Mouse (Mus musculus) layer of hippocampus, adult 11-12 months (tissue): Measurements from ENCODE around the gene Ajap1.

Source experiments
- DNase-seq: peaks from one replicate; pipeline ENCODE4 v3.0.0; 2022; ENCODE audit warnings: low spot score

The Ajap1 gene

DNA sequence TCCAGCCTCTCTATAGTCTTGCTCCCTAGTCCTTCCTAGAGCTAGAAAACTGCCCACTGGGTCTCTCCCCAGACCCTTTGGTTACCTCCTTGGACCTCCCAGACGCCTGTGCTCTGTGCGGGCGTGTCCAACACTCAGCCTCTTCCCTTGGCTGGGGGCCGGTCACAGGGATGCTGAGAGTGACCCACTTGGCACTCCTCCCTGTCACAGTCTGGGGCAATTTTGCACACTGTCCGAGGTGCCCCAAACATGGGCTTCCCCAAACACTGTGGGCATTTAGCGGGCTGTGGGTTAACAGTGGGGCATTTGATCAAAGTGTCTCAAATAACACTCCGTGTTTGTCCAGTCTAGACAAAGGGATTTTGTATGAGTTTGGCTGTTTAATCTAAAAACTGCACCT lies 29.1 kb downstream of the Ajap1 start:
- DNase-seq: no peak

DNA sequence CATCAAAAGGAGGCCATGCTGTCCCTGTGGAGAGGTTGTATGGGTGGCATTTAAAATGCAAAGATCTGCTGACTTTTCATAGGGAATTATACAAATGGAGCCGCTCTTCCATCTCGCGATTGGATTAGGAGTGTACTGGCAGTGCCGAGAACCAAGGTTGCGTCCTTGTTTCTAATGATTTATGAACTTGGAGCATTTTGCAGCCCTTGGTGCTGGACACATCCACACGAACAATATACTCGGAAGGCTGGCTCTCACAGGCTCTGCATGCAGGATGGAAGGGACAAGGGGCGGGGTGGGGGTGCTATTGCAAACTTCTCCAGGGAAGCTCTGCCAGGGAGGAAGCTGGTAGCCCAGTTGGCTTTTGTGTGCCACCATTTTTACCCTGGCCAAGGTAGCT lies 31.1 kb downstream of the Ajap1 start:
- no peak for DNase-seq

DNA sequence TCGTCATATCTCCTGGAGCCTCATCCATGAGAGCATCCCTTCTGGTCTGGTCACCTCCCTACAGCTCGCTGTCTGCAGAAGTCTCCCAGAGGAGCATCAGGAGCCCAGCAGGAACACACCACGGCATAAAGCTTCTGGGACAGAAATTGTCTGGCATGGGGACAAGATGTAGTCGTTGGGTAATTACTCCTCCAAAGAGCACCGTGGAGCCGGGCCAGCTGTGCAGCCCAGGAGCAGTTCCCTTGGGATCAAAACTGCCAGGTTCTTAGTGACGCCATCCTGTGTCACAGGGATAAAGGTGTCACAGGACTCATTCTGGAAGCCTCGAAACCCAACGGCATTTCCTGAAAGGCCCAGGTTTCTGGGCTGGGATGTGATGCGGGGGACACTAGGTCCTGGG lies 40.1 kb downstream of the Ajap1 start:
- no peak for DNase-seq

DNA sequence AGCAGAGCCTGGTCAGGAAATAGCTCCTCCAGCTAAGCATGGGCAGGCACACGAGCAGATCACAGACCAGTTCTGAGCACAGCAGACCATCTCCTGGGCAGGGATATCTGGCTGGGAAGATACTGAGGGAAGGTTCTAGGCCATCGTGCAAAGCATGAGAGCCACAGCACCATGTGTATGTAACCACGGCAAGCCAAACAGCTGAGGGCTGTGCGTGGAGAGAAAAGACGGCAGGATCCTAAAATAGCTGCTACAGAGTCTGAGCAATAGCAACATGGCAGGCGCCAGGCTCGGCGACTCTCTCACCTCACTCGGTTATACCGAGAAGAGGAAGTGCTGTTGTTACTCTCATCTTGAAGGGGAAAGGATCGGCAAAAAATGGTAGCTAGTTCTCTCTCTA lies 42.7 kb downstream of the Ajap1 start:
- peak; percentile 51 for DNase-seq

DNA sequence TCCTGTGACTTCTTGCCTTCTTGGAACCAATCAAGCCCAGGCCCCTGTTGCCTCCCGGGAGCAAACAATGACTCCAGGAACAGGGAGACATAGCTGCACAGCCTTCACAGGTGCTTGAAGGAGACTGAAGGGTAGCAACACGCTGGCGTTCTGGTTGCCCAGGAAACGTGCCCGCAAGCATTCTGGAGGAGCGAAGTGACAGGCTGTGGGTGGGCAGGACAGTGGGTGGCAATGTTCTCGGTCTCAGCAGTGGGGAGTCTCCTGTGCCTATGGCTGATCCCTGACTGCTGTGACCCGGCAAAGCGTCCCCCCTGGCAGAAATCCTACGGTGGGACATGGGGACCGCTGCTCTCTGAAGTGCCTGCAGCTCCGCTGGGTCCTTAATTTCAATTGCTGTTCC lies 43.6 kb downstream of the Ajap1 start:
- peak; percentile 79 for DNase-seq

DNA sequence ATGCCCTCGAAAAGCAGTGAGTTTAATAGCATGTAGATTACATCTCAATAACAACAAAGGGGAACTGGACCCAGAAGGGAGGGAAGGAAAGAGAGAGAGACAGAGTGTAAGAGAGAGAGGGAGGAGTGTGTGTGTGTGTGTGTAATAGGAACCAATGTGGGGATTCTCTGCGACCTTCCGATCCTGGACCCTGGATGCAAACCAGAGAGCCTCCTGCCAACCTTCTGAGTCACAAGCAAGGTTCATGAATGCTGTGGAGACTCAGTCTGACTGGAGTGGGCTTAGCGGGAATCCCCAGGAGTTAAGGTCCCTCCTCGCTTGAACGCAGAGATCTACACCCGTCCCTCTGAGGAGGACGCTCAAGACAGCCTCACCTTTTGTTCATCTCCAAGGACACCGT lies 45.4 kb downstream of the Ajap1 start:
- DNase-seq: no peak

DNA sequence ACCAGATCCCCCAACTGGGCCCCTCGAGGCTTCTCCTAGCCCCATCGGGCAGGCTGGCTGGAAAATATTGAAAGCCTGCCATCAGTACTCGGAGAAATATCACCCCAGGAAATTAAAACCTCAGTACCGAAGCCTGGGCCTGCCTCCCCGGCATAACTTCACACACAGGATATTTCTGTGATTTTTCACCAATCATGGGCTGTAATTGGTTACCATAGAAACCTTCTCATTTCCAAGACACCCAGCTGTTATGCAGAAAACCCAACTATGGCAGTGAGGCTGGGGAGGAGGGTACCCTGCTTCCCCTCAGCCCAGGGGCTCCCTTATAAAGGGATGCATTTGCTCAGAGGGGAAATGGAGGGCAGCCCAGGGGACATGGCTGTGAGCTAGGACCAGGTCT lies 46.7 kb downstream of the Ajap1 start:
- DNase-seq: no peak

DNA sequence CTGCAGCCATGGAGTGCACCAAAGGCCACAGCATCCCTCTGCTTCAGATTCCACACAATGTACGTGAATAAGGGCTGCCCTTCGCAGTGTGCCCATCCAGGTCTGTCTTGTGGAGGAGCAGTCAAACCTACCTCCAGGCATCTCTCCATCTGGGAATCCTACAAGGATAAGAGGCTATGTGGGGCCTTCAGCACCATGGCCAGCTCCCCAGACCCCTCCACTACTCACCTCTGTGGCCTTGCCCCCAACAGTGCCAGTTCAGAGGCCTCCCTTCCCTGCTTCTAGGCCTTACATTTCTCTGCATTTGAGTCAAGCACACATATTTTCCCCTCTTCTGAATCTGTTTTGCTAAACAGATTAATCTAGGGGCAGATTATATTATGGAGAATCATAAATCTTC lies 52.6 kb downstream of the Ajap1 start:
- DNase-seq: no peak

DNA sequence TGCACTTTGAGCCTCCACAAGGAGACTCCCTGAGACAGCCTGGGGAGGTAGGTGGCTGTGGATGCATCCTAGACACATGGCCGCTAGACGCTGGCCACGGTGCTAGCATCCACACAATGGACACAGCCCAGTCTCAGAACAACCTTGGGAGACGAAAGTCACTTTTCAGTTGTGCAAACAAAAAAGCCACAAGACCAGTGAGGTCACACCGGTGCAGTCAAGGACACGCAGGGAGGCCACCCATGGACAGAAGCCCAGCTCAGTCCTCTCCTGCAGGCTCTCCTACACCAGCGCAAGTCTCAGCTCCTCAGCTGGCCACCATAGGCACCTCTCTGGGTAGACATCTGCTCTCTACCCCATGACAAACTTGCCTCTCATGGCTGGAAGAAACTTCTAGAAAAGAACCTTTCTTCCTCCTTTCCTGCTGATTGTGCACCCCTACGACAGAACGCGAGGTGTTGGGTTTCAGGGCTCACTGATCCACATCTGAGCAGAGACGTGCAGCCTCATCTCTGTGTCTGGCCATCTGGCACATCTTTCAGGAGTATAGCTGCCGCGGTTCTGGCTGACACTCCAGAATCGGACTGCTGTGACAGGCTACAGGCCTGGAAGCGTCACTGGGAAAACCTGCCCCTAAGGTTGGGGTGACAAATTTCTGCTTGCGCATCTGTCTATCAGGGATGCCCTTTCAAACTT lies 56.5 kb downstream of the Ajap1 start:
- no peak for DNase-seq

DNA sequence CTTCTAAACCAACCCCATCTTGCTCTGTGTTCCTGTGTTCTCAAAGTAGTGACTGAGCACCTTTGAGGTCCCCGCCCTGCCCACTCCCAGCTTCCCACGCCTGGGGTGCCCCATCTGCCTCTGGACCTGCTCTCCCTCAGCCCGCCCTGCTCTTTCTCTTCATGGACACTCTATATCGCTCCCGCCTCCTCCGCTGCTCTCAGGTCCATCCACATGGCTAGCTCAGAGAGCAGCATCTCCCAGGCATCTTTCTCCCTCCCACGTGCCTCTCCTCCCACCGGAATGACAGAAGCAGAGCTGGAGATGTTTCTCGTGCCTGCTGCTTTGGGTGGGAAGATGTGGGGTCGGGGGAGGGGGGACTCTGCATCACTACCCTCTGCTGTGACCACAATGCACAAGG lies 58.3 kb downstream of the Ajap1 start:
- no peak for DNase-seq

DNA sequence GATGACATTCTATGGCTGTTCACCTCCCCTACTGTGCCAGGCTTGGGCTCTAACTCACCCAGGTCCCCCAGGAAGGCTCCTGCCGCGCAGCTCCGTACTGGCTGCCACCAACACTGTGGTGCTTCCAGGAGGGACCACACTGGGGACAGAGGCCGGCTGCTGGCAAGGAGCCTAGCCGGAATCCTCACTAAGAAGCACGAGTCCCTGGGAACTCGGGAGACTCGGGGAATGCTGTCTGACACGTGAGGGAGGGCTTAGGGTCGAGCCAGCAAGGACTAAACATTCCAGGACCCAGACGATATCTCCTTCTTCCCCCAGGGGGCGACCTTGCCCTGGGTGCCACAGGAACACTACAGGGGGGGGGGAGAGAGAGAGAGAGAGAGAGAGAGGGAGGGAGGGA lies 64.7 kb downstream of the Ajap1 start:
- no peak for DNase-seq

DNA sequence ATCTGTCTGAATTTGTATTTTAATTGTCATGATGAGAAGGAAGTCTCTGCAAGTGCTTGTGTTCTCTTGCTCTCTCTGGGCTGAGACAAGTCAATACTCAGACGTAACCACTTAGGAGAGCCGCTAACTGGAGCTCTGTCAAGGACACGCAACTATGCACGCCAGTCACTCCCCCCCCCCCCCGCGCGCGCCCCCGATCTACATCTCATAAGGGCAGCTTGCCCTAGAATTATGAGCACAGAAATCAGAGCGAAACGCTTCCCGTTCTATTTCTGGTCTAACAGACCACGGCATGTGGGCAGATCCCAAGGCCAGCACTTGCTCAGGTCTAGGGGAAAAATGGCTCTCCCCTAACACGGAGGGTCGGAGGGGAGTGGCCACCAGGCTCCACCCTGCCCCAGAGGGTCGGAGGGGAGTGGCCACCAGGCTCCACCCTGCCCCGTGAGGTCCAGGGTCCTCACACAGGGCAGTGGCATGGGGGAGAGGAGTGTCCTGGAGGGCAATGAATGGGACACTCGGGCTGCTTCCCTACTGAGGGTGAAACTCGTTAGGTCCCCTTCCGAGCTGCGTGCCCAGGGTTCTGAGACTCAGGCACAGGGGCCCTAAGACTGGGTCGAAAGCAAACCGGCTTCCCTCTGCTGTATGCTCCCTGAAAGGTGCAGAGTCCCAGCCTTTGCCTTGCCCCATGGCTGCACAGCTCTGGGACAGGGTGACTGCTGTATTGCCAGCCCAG lies 65.3 kb downstream of the Ajap1 start:
- no peak for DNase-seq

DNA sequence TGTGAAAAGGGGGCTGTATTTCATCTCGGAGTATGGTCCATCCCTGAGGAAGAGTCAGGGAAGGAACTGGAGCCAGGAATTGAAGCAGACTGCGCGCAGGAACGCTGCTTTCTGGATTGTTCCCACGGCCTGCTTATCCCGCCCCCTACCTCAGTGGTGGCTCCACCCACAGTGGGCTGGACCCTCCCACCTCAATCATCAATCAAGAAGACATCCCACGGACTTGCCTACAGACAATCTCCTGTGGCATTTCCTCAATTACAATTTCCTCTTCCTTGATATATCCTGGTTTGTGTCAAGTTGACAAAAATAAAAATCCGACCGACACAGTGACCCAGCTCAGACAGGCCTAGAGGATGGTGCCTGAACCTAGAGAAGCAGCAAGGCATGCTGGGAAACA lies 66.5 kb downstream of the Ajap1 start:
- no peak for DNase-seq

DNA sequence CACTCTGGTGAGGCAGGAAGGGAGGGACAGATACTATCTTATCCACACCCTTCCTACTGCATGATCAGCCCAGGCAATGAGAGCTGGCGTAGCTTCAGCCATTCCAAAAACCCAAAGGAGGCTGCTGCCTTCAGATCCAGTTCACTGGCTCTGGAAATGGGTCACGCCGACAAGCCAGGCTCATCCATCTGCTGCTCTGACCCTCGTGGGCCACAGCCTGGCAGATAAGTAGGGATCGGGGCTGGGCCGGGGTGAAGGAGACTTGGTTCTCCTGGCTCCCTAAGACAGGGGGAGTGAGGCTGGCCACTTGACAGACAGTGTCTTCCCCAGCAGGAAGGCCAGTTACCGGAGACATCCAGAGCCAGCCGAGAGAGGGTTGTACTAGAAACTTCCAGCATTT lies 84.2 kb downstream of the Ajap1 start:
- DNase-seq: no peak

DNA sequence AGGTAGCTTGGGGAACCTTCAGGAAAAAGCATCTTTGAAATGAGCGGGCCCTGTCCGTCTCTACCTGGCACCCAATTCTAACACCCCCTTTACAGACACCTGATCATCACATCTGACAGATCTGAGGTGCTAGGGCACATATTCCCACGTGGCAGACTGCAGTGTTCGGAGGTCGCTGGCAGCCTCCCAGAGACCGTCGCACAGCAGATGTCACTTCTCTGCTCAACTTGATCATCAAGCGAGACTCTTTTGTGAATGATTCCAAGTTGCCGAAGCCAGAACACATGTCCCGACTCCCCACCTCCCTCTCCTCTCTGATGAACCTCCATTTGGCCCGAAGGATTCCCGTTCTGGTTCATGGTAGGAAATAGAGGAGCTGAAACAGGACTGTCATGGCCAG lies 95.1 kb downstream of the Ajap1 start:
- peak; percentile 51 for DNase-seq

DNA sequence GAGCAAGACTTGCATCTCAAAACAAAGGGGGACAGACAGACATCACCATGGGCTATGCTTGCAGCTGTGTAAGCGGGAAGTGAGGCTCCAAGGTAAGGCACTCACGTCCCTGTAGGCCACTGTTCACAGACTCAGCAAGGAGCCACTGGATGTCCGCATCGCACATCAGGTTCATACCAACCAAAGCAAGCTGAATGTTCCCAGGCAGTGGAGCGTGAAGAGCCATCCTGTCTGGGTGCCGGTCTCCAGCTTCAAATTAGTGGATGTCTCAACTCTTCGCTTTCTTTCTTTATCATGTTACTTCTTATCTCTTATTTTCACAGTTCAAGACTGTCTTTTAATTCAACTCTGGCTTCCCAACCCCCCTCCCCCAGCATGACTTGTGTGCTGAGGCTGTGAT lies 101.2 kb downstream of the Ajap1 start:
- DNase-seq: no peak

DNA sequence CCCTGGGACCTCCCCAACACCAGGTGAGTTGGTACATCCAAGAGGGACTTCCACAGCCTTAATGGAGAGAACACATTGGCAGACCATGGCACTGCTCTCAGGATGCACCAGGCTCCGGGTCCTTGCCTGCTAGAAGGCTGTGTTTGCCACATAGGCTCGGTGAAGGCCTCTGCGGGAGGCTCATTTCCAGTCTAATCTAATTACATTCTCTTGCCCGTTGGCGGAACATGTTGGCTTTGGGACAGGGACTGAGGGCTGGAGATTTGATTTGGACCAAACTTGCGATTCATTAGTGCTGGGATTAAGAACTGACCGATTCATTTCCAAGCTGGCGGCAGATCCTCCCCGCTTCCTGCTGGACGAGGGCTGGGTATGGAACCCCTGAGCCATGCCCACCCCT lies 101.7 kb downstream of the Ajap1 start:
- DNase-seq: no peak

DNA sequence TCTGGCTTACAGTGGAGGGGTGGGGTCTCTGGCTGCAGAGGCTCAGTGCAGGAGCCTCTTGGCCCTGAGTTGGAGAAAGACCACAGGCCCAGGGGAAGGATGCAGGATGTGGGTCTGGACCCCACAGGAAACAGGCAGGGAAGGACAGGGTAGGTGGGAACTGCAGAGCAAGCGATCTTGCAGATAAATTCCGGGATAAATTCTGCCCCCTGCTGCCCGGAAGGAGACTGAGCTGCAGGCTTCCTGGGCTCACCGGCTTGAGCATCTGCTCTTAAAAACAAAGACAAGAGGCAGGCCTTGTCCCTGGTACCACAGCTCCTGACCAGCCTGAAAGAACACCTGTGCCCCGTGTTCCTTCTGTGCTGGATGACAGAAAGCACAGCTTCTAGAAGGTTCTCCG lies 104.6 kb downstream of the Ajap1 start:
- peak; percentile 71 for DNase-seq

DNA sequence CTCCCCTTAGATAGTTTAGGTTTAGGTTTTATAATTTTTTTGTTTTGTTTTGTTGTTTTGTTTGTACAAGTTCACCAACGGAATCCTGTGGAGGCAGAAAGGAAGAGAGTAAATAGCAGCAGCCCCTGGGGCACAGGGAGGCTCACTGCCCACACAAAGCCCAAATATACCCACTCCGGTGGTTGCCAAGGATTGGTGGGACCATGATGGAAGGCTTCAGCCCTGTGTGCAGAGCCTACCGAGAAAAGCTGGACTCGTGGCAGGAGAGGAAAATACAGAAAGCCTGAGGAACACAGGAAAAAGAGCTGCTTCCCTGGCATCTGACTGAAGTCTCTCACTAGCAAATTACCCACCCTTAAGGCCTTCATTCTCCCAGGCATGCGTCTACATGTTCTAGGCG lies 108.4 kb downstream of the Ajap1 start:
- DNase-seq: no peak

DNA sequence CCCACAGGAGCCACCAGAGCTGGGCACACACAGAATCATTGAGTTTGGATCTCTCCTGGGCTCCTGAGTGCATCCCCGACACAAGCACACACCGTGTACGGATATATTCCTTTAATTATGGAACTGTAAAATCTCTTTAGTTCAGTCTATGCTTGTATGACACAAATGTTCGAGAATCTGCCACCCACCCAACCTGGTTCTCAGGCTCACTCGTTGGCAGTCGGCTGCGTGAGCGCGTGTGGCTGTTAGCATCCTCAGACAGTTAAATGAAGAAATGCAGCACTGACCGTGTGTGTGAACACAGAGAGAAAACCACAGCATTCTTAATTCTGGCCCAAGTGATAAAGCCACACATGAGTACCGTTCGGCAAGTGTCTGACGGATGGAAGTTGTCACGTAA lies 109.5 kb downstream of the Ajap1 start:
- DNase-seq: peak; percentile 29

DNA sequence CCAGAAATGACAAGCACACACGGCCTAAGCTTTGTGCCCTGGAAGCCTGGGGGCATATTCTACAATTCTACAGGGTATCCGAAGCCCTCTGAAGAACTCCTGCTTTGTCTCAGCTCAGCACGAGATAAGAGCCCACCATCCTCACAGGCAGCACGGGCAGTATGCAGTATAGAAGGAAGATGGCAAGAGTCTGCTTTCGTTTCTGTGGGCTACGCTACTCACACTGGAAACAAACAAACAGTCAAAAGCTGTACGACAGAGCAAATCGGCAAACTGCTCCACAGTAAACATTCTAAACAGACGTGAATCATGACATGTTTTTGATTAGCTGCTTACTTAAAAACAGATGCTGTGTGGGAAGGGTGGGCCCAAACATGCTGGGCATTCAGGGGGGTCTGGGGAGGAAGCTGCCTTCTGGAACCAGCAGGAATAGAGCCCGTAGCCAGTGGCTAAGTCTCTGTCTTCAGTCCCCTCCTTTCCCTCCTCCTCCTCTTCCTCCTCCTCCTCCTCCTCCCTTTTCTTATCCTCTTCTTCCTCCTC lies 113.9 kb downstream of the Ajap1 start:
- DNase-seq: no peak

DNA sequence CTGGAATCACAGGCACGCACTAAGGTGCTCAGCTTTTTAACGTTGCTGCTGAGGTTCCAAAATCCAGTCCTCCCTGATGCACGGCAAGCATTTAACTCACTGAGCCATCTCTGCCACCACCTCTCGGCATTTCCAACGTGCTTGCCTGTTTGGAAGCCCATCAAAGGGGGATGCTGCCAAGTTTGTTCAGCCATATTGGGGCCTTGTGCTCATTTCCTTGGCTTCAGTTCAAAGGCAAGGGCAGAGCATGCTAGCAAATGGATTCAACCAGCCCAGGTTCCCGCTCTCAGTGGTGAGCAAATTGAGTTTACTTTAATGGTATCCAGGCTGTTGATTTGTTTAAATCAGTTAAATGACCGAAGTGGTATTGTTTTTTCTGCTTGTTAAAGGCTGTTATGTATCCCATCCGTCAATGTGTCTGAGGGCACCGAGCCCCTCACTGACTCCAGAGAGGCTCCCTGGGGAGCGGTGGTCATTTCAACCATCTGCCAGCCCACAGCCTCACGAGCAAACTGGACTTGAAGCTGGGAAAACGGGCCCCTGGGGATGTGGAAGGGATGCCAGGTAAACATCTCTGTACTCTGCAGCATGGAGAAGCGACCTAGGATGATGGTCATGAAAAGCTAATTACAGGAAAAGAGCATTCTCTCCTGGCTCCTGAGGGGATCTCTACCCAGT lies 121.6 kb downstream of the Ajap1 start:
- peak; percentile 42 for DNase-seq

DNA sequence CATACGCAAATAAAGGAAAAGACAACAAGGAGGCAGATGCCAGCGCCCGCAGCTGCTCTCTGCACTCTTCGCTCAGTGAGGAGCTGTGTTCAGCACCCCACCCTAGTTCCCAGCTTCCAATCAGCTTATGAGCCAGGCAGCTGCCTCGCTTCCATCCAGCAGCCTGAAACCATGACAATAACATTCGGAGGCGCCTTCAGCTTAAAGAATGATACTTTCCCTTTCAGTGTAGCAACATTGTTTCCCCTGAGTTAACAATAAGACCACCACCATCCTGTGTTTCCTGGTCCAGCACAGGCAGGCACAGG lies 124.4 kb downstream of the Ajap1 start:
- peak; percentile 33 for DNase-seq
